Mouse (Mus musculus) mature B cell (primary cell): ENCODE measurements around the gene Dusp22.

Experiments used
- in situ Hi-C: fragments of 300-500 bp; cut with MboI; formaldehyde crosslinking; loops from 2 replicates; pipeline ENCODE4 v1.14.3; 2019

The Dusp22 gene

DNA sequence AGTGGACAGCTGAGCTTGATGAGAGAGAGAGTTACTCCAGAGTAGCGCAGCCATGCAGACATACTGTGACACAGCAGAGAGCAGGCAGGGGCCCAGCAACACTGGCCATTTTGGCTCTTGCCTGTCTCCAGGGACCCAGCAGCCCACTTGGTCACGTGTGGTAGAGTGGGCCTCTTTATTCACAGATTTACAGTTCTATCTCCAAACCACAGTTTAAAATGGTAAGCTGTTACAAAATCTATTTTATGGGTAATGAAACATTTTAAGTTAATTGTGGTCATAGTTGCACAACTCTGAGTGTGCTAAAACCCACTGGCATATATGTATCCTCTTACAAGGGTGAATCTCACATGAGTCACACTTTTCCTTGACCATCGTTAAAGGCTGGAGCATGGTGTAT is 9.5 kb downstream of the Dusp22 start:
- in situ Hi-C loops = no loop called here

DNA sequence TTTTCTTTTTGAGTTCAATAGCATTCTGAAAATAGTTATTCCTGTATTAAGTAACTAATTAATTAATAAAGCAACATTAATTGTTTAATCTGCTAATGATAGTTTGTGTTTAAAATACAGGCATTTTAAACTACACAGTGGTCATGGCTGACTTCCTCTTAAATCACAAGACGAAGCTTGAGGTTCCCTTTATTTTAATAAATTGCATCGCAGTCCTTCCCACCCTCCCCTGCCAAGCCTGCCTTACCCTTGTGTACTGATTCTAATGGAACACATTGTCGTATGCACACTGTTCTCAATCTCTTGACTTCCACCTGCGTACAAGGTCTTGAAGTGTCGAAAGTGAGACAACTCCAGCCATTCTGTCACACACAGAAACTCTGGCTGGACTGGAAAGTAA is 14.1 kb downstream of the Dusp22 start:
- in situ Hi-C loops = no loop called here

DNA sequence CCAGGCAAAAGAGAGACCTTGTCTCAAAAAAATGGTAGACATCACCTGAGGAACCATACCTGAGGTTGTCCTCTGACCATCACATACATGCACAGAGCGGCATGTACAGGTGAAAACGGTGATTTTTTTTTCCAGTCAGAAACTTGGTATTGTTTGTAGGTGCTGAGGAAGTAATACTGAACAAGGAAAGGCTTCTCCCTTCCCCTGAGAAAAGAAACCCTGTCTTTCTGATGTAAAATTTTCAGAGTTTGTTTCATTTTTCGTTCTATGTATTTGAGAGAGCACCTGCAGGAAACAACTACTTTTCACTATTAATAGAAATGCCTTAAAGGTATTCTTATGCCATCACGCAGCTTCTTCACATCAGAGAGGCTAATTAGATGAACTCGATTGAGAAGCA is 19.0 kb downstream of the Dusp22 start:
- in situ Hi-C loops = no loop called here

GRCm38 (mm10) chr13:30681866-30682265 is 22.1 kb downstream of the Dusp22 start:
- in situ Hi-C loops = no loop called here

DNA sequence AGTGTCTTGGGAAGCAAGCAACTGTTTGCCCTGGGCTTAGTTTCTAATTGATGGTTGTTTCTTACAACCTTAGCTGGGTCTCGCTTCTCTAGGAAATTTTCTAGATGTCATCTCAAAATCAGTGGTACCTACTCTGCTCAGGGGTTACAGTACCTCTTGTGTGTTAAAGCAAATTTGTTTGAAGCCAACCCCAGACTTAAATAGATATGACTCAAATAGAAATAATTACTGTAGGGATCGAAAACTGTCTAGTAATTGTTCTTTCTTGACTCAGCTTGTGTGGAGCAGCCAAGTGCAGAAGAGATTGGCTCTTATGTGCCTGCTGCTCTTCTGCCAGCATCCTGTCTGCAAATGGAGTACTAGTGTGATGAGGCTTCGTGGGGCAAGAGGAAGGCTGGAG is 22.5 kb downstream of the Dusp22 start:
- in situ Hi-C loops = no loop called here

- in situ Hi-C loops = no loop called here
These were observed 24.9 kb downstream of the Dusp22 start for GRCm38 (mm10) chr13:30684614-30685122.

- in situ Hi-C loops = no loop called here
These were observed 26.2 kb downstream of the Dusp22 start for GRCm38 (mm10) chr13:30685957-30686356.

DNA sequence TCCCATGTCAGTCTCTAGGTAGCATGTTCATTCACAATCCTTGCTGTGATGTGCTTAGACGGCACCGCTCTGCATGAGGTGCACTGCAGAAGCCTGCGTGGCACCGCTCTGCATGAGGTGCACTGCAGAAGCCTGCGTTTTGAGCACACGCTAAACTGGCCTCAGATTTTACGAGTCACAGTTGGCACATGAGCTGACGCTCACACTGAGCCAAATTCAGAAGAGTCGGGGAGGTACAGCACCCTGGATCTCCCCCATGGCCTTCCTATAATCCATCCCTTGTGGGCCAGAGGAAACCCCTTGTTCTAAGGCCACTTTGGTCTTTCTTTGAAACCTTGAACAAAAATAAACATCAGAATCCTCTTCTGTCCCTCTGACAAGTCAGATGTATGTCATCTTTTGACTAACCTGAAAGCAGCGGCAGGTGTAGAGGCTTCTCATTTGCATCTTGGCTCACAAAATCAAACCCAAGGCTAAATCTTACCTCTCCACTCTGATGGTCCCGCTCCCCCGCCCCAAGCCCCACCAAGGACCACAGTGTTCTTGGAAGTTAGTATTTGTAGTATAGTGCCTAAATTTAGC is 28.3 kb downstream of the Dusp22 start:
- in situ Hi-C loops = no loop called here

GRCm38 (mm10) chr13:30689475-30689874 is 29.7 kb downstream of the Dusp22 start:
- in situ Hi-C loops = no loop called here

DNA sequence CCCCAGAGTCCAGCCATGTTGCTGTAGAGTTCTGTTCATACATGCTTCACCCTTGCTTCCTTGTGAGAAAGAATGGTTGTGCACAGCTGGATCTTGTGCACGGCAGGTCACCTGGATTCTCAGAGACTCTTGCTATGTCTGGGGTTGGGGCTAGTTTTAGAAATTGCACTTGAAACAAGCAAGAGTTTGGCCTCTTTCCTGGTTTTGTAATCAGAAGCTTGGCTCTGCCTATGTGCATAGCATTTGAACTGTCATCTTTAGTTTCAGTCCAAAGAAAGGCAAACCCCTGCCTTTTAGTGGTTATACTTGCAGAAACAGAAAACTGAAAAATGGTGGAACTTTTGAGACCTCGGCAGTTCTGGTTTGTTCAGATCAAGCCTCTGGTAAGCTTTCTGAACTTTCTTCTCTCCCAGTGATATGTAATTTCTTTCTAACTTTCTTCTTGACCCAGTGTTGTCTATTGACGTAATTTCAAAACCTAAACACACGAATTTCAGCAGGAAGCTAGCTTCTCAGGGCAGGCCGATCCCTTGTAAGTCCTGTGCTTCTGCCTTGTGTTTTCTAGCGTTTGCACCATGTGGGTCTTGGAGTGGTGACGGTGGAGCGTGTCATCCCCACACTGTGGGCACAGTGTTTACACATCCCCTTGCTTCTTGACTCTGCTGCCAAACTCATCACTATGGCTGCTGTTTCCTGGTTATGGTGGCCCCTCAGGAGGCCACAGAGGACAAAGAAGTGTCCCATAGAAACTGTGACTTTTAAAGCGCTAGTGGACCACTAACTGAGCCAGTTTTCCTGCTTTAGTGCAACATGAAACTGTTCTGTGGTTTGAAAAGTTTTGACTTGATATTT is 31.9 kb downstream of the Dusp22 start:
- in situ Hi-C loops = no loop called here

DNA sequence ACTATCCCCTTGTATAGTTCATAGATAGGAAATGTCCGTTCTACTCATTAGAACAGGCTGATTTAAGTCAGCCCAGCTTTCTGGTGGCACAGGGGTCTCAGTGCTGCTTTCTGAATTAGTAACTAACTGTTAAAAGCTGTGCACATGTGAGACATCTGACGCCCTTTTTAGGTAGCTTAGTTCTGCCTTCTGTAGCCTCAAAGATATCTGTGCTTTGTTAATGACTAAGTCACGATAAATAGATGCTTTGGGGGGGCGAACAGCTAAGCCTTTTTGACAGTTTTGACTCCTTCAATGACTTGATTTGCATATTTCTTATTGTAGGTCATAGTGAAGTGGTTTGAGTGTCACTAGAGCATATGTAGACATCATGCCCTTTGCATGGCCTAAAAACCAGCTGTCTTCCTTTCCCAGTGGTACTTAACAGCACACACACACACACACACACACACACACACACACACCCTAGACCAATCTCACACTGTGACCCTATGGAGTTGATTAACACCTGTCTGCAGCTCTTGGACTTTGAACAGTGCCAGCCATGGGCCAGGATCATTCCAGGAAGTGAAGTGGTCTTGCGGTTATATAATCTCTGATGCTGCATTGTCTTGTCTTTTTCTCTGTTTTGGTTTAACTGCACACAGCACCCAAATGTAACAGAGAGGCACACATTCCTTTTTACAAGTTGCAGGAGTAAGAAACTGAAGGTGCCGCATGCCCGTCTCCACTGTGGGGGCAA is 33.0 kb downstream of the Dusp22 start:
- in situ Hi-C loops = no loop called here

DNA sequence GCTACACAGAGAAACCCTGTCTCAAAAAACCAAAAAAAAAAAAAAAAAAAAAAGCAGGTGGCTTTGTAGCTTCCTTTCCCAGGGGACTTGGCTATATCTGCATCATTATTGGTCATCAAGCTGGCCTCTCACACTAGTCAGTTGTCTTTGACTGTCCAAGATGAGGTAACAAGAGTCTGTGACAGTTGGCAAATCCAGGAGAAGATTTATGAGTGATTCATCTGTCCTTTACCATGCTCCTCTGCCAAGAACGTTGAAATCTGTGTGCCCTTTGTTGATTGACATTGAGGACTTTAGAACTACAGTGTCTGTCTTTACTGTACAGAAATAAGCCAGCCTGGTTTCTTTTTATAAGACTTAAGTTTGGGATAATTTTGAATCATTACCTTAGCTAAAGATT is 35.4 kb downstream of the Dusp22 start:
- in situ Hi-C loops = no loop called here

DNA sequence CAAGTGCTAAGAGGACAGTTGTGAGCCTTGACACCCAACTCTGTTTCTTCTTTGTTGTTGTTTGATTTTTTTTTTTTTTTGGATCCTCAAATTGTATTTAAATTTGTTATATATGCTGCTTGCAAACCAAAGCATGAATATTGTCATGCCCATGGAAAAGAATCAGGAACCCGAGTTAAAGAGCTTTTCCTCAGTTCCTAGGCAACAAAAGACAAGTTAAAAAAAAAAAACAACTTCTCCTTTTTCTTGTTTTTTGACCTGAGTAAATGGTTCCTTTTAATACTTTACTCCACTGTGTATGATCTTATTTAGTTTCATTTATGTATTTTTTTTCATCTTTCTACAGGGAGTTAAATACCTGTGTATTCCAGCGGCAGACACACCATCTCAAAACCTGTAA is 36.1 kb downstream of the Dusp22 start:
- in situ Hi-C loops = no loop called here

- in situ Hi-C loops = no loop called here
These were observed 38.1 kb downstream of the Dusp22 start for GRCm38 (mm10) chr13:30697880-30698279.

DNA sequence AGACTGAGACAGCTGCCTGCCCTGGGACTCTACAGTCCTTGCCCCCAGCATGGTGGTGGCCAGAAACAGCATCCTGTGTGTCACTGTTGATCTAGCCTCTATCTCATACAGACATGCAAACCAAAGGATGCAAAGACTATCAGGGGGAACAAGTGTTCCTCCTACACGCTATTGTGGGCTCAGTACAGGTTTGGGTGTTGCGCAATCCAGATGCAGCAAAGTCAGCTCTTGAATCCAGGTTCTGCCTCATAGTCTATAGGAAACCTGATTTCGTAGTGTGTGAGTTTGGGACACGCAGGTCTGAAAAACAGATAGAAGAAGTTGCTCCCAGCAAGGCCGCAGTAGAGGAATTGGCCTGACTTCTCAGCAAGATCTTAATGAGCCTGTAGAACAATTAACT is 42.9 kb downstream of the Dusp22 start:
- in situ Hi-C loops = no loop called here

- in situ Hi-C loops = no loop called here
These were observed 44.7 kb downstream of the Dusp22 start for GRCm38 (mm10) chr13:30704246-30705095.

DNA sequence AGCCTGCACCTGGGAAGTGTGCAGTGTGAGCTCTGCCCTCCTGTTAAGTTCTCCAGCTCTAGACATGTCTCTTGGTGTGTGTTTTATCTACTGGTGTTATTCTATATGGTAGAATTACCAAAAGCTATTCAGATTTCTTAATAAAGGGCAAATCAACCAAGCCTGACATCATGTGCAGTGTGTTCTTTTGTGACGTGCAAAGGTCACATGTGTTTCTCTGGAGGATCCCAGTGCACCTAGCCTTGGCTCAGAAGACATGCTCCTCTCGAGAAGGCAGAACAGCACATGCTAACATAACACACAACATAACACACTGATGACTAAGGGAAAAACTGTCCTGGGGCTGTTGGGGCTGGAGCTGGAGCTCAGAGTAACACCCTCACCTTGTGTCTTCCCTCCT is 51.3 kb downstream of the Dusp22 start:
- in situ Hi-C loops = no loop called here

GRCm38 (mm10) chr13:30711711-30712110 is 51.9 kb downstream of the Dusp22 start:
- in situ Hi-C loops = no loop called here

DNA sequence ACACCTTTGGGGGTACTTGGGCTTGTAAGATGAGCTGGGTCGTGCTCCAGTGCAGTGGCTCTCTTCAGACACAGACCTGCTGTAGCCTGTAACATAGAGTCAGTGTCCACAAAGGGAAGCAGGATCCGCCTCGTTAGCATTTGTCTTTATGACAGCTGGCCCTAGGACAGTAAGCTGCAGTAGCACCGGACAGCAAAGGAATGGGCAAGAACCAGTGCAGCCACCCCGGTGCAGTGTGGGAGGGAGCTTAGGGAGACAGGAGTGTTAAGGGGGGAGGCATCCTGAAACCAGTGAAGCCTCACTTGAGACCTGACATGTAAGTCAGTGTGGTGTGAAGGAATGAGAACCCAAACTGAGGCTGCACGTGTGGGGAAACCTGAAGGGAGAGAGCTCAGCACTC is 52.5 kb downstream of the Dusp22 start:
- in situ Hi-C loops = no loop called here

- in situ Hi-C loops = no loop called here
These were observed 53.8 kb downstream of the Dusp22 start for GRCm38 (mm10) chr13:30713621-30714020.

DNA sequence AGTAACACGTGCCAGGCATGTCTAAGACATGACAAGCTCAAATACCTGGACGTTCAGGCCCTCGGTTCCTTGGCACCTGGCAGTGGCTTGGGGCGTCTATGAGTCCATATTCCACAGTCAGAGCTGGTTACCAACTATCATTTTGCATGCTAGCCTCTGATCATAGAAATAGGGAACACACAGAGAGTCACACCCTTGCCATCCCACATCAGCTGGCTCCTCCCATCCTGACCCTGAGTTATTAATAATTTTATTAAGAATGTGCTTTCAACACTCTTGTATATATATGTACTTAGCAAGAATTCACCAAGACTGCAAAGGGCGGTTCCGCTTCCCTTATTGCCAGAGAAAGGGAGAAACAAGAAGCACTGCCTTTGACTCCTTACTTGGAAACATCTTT is 54.8 kb downstream of the Dusp22 start:
- in situ Hi-C loops = no loop called here

DNA sequence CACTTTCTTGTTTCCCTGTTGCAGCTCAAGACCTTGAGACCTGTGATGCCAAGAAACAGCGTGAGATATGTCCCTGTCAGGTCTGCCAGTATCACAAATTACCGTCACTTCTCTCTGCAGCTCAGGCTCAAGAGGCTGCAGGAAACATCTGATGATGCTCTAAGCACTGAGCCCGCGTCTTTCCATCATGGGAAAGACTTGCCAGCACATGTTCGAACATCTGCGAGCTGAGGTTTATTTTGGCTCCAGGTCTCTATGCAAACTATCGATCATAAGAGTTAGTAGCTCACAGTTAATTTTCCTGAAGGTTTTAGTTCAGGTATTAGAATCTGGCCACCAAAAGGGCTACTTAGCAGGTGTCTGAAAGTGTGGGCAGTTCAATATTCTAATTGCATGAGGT is 55.3 kb downstream of the Dusp22 start:
- in situ Hi-C loops = no loop called here
